Mouse (Mus musculus): Measurements from ENCODE around the gene Gm42906.
A peak's percentile ranks its signal among the peaks of the same experiment; 100 is the strongest.

Gm42906 gene

DNA sequence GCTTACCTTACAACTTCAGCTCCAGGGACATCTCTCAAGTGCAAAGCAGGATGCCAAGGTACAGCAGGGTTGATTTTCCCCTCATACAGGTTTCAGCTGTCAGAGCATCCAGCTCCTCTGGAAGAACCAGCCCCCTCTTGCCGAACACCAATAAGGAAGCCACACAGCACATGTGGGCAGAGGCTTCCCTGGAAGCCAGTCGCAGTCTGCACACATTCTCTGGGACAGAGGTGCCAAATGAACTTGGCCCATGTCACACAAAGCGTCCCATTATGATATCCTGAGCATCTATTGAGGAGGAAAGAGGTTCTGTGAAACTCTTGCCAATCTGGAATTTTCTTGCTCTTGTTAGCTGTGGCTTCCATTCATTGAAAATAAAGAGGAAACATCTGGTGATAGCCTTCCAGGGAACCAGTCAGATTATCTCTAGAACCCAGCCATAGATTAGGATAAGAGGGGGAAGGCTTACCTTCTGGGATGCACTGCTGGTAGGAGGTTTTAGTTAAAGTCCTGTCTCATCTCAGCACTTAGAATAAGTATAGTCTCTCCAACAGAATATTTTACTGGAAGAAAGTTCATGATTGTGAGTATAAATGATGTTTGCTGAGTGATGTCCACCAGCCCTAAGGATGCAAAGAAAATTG, at the start of gene Gm42906:
Gene Gm42906, minus strand, starts transcription at position 51 of the 644 bp plus-strand sequence.
- no peak for DNase-seq (ENCODE audit: low spot score in 2 of 2)

- no peak for DNase-seq (ENCODE audit: low spot score in 2 of 2)
Observed at GRCm38 (mm10) chr5:151445695-151446094, 17.7 kb upstream of the Gm42906 start.

DNA sequence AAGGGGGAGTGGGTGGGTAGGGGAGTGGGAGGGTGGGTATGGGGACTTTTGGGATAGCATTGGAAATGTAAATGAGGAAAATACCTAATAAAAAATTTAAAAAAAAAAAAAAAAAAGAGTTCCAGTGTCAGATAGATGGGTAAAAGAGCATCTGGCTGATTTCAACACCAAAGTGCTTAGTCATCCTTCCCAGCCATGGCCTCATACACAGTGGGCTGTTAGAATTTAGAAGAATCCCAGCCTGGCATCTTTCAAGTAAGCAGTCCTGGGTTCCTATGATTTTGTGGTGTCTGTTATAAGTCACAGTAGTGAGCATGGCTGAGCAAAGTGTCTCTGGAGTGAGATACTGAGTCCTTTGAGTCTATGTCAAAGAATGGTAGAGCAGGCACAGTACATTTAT, 7.1 kb upstream of the Gm42906 start:
- no peak for DNase-seq (ENCODE audit: low spot score in 2 of 2)

DNA sequence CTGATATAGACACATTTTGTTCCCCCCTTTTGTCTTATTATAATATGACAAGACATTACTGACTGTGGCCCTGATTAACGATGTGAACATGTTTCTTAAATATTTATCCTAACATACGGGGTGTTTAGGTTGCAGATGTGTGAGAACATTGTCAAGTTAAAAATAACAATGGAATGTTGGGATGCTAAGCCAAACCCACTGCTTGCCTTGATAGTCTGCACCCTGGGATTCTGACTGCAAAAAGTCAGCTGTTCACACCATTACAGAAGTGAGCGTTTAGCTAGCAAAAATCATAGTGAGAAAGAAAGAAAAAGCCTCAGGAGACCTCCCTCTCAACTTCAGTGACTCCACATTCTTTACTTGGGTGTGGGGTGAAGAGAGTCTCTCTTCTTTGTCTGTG, 1.5 kb downstream of the Gm42906 start:
- DNase-seq (ENCODE audit: low spot score in 2 of 2): no peak

DNA sequence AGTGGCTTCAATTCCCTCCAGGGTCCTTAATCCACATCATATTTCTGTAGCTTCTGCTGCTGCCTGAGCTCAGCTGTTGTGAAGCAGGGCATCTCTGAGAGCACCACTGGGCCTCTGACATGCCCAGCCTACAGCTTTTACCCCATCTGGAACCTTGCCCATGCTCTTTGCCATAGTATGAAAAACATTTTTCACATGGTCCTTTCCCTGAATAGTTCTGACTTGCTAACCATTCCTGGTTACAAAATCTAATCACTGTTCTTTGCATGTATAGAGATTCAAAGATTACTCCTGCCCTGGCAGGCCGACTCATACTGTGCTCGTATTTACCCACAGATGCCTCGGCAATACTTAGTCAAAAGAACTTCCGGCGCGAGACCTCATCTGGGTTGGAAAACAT, 5.3 kb downstream of the Gm42906 start:
- no peak for DNase-seq (ENCODE audit: low spot score in 2 of 2)

GRCm38 (mm10) chr5:151421859-151422258, 6.1 kb downstream of the Gm42906 start:
- peak in 1 of 2 experiments; percentile 28 for DNase-seq (ENCODE audit: low spot score in 2 of 2)

GRCm38 (mm10) chr5:151418551-151418950, 9.4 kb downstream of the Gm42906 start:
- DNase-seq (ENCODE audit: low spot score in 2 of 2): no peak

- no peak for DNase-seq (ENCODE audit: low spot score in 2 of 2)
Observed at GRCm38 (mm10) chr5:151417421-151418038, 10.4 kb downstream of the Gm42906 start.

DNA sequence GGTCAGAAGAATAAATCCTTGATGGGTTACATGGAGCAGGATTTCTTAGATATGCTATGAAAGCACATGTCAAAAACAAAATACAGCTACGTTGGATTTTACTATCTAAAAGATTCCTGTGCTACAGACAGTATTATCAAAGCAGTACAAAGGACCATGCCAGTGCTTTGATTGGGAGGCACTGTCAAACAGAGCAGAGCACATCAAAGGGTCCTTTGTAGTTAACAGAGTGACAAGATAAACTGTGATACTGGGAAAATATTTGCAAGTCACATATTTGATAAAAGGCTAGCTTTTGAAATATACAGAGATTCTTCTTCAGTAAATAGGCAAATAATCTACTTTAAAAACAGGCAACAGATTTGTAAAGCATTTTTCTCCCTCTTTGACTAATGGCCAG, 11.0 kb downstream of the Gm42906 start:
- no peak for DNase-seq (ENCODE audit: low spot score in 2 of 2)

DNA sequence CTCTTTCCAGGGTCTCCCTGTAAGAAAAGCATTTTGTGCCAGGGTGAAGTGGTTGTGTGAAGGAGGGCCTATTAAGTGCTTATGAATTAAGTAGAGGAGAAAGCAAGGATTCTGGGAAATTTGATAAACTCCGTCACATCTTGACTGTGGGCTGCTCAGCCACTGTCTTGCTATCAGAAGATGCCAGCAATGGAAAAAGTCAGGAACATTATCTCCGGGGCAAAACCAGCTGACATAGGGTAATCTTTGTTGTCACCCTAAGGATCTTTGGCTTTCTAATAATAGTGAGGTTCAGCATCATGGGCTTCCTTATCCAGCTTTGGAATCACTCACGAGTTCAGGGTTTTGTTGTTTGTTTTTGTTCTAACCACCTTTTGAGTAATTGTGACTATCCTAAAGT, 14.3 kb downstream of the Gm42906 start:
- DNase-seq (ENCODE audit: low spot score in 2 of 2): no peak

DNA sequence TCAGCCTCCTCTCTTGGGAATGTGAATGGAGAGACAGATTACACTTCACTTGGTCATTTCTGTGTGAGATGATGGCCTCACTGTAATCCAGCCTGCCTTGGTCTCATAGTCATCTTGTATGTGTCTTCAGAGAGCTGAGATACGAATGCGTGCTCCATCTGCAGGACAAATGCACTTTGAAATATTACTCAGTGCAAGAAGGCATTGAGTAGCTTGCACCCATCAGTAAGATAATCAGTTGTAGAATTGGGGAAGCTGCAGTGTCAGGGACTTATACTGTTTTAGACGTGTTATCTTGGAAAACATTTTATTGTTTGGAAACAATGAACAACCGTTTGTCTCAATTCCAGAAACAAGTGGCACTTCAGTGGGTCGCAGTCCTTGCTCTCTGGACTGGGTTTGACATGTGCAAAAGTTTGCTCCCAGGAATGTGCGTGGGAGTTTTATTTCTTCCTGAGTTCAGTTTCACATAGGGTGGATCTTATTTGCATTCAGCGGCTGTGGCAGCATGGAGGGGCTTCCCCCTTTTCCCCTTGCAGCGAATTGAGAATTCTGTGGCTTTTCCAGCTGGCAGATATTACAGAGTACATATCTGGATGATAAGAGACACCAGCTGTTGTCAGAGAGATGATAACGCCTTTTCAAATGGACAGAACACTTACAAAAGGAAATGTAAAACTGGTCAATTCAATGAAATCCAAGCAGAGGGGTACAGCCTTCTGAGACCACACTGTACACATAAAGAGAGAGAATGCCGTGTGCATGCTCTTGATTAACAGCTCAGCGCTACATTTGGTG, 15.1 kb downstream of the Gm42906 start:
- DNase-seq (ENCODE audit: low spot score in 2 of 2): no peak

- DNase-seq (ENCODE audit: low spot score in 2 of 2): no peak
Observed at GRCm38 (mm10) chr5:151410006-151410405, 18.0 kb downstream of the Gm42906 start.

DNA sequence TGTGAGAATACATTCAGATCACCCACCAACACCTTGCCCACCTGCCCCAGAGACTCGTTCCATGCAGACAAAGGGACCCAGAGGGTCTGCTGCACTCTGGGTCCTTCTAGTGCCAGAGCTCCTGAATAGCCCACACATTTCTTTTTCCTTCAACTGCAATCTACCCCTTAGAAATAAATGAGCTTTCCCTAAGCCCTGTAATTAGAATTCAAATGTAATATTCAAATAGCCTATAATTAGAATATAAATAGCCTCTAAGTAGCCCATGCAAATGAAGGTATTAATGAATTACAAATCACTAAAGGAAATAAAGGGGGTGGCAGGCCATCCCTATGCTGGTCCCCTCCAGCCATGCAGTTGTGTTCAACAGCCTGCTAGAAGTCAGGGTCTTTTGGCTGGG, 18.7 kb downstream of the Gm42906 start:
- DNase-seq (ENCODE audit: low spot score in 2 of 2): no peak

DNA sequence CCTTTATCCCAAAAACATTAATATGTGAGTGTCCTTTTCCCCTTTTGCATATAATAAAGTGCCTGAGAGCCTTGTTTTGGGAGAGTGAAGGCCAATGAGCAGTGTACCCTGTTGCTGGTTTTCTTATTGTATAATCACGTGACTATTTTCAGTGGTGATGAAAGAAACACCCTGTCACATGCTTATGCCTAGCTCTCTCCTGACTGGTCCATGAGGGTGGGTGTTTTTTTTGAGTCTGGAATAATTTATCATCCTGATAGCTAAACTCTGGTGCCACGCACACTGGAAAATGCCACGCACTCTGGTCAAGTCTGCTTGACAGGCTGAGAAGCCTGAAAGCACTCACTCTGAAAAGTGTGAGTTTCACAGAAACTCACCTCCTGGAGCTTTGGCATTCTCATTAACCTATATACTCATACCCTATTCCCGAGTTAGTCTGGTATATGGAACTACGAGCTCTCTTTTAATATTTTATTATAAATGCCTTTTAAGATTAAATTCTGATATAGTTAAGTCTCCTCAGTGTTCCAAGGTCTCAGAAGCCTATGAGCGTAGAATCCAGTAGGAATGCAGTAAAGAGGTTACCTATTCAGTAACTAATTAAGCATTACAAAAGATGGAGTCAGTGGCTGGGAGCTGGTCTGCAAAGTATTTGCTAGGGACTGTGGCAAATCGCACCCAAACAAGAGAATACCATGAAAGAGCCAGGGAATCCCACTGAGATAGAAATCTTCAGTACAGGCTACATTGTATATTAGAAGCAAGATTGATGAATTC, 19.7 kb downstream of the Gm42906 start:
- no peak for DNase-seq (ENCODE audit: low spot score in 2 of 2)

DNA sequence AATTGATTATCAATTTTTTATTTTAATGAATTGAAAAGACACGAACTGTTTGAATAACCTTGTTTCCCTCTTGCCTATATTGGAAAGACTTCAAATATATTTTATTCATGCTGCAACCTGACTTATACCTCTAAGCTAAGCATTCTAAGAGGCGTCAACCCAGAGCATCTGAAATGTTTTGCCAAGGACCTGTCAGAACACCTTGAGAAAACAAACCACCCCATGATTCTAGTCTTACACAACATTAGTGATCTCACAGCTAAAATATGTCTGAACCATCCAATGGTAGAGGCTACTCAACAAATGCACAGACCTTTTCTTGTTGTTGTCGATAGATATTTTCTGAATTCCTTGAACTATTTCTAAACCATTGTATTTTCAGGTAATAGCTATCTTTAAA, 20.5 kb downstream of the Gm42906 start:
- no peak for DNase-seq (ENCODE audit: low spot score in 2 of 2)

DNA sequence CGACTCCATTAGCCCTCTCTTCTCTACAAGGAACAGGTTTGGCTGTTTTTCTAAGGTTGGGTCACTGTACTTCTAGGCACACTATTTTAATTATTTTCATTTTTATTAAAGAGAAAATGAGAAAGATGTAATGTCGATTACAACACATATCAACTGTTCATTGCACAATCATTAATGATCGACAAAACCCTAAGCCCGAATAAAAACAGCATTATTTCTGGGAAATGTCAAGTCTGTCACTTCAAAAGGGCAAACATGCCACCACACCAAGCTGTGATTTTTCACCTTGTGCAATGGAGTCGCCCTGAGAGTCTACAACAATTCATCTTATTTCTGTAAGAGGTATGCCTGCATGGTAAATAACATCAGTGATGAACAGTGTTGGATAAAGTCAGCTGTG, 21.7 kb downstream of the Gm42906 start:
- DNase-seq (ENCODE audit: low spot score in 2 of 2): no peak

- no peak for DNase-seq (ENCODE audit: low spot score in 2 of 2)
Observed at GRCm38 (mm10) chr5:151405314-151405903, 22.6 kb downstream of the Gm42906 start.

DNA sequence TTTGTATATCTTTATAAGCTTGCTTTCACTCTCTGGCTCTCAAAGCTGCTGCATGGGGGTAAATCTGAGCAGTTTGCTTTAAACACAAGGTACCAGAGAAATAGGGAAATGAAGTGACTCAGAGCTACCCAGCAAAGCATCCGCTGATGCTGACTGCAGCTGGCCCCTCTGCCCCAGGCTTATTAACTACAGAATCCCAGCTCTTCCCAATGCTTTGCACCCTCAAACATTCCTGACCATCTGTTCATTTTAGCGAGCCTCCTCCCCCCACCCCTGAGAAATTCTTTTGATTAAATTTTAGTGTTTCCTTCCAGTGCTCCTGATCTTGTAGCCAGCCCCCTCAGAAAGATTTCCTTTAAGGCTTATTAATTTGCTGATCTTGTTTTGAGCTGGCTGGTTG, 24.4 kb downstream of the Gm42906 start:
- DNase-seq (ENCODE audit: low spot score in 2 of 2): no peak

GRCm38 (mm10) chr5:151400557-151400944, 27.4 kb downstream of the Gm42906 start:
- DNase-seq (ENCODE audit: low spot score in 2 of 2): no peak

- DNase-seq (ENCODE audit: low spot score in 2 of 2): no peak
Observed at GRCm38 (mm10) chr5:151399918-151400556, 27.9 kb downstream of the Gm42906 start.

- DNase-seq (ENCODE audit: low spot score in 2 of 2): no peak
Observed at GRCm38 (mm10) chr5:151396119-151396518, 31.8 kb downstream of the Gm42906 start.
